Mouse (Mus musculus) brown adipose tissue, adult 24 weeks (tissue): ENCODE data around the gene Zfp710. TPM values are rescaled to one million over a fixed set of nuclear protein-coding genes. Genes with fewer than 3 reads are reported as not detected.

ENCODE experiments used
- H3K27ac ChIP-seq: fragments of 200-500 bp; replicated peaks from 2 replicates; pipeline ENCODE4 v1.5.1; 2012; ENCODE audit warnings: low read depth, mild to moderate bottlenecking, low read length
- H3K4me1 ChIP-seq: fragments of 200-500 bp; 2 replicates; pipeline ENCODE4 v1.6.1; 2012; ENCODE audit warnings: low read length, mixed read lengths; ENCODE audit not compliant: control insufficient read depth, insufficient read depth, insufficient read length
- H3K4me3 ChIP-seq: fragments of 200-500 bp; 2 replicates; pipeline ENCODE4 v1.5.1; 2012; ENCODE audit warnings: low read depth, mild to moderate bottlenecking, low read length, moderate library complexity; ENCODE audit not compliant: insufficient read depth
- polyA plus RNA-seq: library from polyadenylated mRNA; stranded (reverse); fragments of >200 nt; gene quantifications from 2 replicates; pipeline ENCODE4 v1.2.4, GENCODE M21; 2012; ENCODE audit not compliant: missing spikeins, insufficient read depth, insufficient read length

Zfp710 gene
- polyA plus RNA-seq, 1 experiment = 6.4 TPM

DNA sequence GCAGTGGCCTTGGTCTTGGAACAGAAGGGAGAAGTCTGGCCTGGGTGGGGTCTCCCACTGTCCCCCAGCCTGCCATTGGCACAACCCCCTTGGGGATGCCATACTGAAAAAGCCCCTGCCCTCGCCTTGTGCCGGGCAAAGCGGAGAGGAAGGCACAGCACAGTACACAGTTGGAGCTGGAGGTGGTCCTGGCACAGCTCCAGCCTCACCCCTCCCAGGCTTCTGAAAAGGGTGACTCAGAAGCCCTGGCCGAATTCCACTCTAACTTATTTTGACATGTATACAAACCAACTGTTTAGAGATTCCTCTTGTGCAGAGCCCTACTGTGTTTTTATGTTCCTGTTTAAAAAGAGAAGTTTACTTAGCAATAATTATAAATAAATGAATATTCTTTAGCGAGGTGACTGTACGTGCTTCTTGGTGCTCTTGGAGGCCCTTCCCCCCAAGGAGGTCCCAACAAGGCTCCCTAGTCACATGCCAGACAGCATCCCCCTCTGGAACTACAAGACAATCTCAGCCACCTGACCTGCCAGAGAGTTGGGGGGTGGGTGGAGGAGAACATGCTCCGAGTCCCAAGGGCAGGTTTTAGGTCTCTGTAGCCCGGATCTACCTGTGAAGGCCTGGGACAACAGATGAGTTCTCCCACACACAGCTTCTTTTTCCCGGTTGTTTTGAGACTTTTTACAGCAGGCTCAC is 67.9 kb downstream of the Zfp710 start:
- H3K27ac ChIP-seq = no peak overlapping the region
- 0 out of 2 replicates have a peak, but pooled peaks cover 2% of the 10 kb centered on the region for H3K4me1 ChIP-seq
- H3K4me3 ChIP-seq = no peak overlapping the region

DNA sequence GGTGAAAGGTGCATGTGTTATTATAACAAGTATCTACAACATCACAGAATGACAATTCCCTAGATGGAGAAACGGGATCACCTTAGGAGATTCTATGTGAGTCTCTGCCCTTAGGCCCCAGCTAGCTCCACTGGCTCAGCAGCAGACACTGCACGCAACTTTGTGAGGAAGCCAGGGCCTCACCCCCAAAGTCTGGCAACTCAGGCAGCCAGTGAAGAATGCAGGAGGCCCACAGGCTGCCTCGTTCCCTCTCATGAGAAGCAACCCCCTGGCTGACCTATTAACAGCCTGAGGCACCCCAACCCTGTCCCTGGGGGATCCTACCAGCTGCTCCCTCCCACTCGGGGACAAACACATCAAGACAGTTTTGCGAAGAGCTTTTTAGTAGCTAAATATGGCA is 69.9 kb downstream of the Zfp710 start:
- Histone ChIP-seq H3K4me3 (no peak overlapping the region), H3K4me1 (0 out of 2 replicates have a peak, but pooled peaks cover 2% of the 10 kb centered on the region), H3K27ac (no peak overlapping the region)

- Histone ChIP-seq H3K27ac (no peak overlapping the region), H3K4me1 (0 out of 2 replicates have a peak, but pooled peaks cover 2% of the 10 kb centered on the region), H3K4me3 (no peak overlapping the region)
Measured at GRCm38 (mm10) chr7:80095598-80096309, 71.1 kb downstream of the Zfp710 start.

DNA sequence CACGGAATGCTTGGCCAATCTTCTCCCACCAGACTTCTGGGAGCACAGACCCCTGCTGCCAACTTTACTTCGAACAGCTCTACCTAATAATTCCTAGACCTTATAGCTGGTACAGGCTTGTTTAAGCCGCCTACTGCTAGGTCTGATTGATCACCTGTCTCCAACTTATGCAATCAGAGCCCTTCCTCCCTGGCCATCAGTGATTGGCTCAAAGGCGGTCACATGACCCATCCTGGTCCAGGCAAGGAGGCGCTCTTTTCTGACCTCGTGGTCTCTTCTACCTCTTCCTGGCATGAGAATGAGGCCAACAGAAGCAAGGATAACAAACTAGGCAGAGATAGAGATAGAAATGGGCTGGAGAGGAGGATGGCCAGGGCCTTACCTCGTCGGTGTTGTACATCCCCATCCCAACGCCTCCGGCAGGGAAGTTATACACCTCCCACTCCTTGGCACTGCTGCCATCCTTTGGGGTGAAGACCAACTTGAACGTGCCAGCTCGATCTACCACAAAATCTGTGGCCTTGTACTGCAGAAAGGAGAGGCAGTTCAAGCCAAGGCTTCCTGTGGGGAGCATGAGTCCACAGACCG is 73.9 kb downstream of the Zfp710 start:
- Histone ChIP-seq H3K27ac (no peak overlapping the region), H3K4me3 (no peak overlapping the region)

DNA sequence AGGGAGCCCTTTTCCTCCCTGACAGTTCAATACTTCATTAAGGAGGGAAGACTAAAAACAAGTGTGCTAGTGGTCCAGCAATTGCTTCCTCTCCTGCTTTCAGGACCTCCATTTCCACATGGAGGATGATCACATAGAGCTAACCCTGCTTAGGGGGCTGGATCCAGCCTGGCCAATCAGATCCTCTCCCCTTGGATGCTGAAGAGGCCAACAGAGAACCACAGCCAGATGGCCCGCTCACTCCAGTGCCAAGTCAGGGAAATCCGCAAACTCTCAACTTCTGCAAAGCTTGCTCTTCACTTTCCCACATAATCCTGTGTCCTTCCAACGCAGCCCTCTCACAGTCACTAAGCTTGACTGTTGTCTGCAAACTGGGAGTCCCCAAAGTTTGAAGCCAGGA is 78.7 kb downstream of the Zfp710 start:
- H3K4me1 ChIP-seq = peaks cover 14% of the 10 kb centered on the region; the same call in 1 of the 2 replicates
- H3K4me3 ChIP-seq = no peak overlapping the region
- H3K27ac ChIP-seq = no peak overlapping the region; the same call in 1 of the 2 replicates

More for the DNA sequence above, 73.9 kb downstream of the Zfp710 start:
- H3K4me1 ChIP-seq = peaks cover 5% of the 10 kb centered on the region; the same call in 1 of the 2 replicates

DNA sequence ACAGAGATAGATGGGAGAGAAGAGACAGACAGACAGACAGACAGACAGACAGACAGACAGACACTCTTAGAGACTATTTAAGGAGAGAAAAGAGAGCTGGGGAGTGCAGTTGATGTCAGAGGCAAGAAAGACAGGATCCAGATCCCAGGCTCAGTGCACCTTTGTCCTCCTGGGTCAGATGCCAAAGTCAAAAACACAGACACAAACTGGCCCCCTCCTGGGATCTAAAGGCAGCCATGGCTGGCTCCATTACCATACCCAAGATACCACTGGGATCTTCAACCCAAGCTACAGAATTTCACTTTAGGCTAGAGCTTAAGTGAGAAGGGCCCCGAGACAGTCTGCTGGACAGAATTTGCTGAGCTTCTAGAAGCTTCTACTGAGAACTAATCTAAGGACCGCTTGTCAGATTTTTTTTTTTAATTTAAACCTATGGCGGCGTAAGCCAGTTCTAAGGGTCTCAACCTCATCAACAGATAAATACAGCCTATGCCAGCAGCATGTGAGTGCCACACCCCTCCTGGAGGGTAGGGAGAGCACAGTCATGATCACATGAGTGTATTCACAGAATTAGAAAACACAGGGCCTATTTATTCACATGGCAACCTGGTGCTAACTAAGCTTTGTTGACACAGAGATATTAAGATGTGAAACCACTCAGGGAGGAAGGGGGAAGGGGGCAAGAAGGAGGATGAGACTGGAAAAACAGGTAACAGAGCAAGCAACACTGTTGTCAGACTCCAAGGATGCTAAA is 81.2 kb downstream of the Zfp710 start:
- H3K27ac ChIP-seq = peak overlapping the region; percentile 96
- peaks cover 21% of the 10 kb centered on the region for H3K4me1 ChIP-seq

GRCm38 (mm10) chr7:80106441-80106840 is 81.8 kb downstream of the Zfp710 start:
- H3K4me3 ChIP-seq = no peak overlapping the region
- H3K27ac ChIP-seq = peak overlapping the region; percentile 94
- H3K4me1 ChIP-seq = peaks cover 25% of the 10 kb centered on the region

More for the DNA sequence above, 81.2 kb downstream of the Zfp710 start:
- no peak overlapping the region for H3K4me3 ChIP-seq

DNA sequence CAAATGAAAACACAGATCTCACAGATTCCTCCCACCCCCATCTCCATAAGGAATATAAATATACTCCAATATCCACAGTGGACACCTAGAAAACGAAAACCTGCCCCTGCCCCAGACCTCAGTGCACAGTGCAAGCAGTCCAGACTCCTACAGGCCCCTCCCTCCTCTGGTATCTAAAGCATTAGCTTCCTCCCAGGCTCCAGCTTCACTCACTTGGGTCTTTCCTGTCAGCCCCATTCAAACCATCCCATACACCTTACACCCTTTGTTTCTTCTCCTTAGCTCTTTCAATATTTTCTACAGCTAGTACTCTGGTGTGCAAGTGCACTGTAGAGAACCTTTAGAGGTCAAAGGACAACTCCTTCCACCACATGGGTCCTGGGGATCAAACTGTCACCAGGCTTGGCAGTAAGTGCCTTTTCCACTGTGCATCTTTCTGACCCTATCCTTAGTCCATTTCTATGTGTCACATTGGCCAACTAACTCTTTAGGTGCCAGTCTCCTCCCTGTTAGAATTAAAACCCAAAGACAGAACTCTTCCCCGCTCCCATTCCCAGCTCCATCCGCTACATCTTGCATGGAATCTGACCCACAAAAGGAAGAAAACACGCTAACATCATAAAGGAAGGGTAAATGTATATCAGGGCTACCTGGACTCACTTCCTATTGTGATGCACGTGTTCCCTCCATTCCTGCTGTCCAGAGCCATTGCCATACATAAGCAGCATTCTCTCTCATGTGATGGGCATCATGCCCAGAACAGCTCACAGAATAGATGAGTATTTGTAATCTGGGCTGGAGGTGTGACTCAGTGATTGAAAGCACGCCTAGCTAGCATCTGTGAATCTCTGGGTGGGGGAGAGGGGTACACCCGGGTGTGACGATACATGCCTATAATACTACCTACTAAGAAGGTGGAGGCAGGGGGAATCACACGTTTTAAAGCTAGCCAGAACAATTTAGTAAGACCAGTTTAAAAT is 86.7 kb downstream of the Zfp710 start:
- H3K4me1 ChIP-seq = peaks cover 21% of the 10 kb centered on the region
- H3K4me3 ChIP-seq = no peak overlapping the region
- H3K27ac ChIP-seq = peak overlapping the region; percentile 2; the same call in 1 of the 2 replicates

- Histone ChIP-seq H3K4me3 (peak overlapping the region; percentile 85), H3K4me1 (peaks cover 19% of the 10 kb centered on the region), H3K27ac (peak overlapping the region; percentile 77)
Measured at GRCm38 (mm10) chr7:80113989-80114388, 89.4 kb downstream of the Zfp710 start.

DNA sequence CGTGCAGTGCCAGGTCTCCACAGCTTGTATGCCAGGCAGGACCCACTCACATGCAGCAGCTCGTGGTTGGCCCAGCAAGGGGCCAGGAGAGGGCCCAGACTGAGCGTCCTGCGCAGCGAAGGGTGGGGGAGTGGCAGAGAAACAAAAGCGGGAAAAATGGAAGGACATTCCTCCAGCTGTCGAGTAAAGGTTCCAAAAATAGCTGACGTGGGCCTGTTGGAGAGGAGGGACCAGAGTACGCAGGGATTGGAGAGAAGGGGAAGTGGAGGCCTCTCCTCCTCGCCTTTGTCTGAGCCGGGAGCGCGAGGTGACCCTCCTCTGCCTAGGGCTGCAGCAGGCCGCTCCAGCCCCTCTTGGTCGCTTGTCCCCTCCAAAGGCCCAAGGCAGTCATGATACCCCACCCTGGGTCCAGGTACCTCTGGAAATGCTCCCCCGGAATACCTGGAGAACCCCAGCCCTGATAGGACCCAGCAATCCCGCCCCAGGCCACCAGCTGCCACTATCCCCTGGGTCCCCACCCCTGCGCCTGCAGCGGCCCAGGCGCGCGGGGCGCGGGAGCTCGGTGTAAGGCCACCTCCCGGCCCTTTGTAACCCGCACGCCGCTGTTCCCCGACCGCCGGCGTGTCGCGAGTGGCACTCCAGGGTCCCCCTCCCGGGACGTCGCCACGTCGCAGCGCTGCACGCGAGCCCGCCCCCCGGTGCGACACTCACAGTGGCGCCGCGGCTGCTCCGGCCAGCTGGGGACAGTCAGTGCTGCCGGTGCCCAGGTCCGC is 90.0 kb downstream of the Zfp710 start:
- peak overlapping the region; percentile 77 for H3K27ac ChIP-seq
- H3K4me3 ChIP-seq = peak overlapping the region; percentile 85
- H3K4me1 ChIP-seq = peaks cover 15% of the 10 kb centered on the region

- Histone ChIP-seq H3K27ac (peak within 1 kb of the TSS; percentile 77), H3K4me3 (peak within 1 kb of the TSS; percentile 85), H3K4me1 (peaks cover 12% of the 10 kb centered on the region; the same call in 1 of the 2 replicates)
Measured at GRCm38 (mm10) chr7:80115224-80115590, 90.6 kb downstream of the Zfp710 start, which contains the start of gene Idh2. Idh2 (minus strand) TSS chr7:80115392.

DNA sequence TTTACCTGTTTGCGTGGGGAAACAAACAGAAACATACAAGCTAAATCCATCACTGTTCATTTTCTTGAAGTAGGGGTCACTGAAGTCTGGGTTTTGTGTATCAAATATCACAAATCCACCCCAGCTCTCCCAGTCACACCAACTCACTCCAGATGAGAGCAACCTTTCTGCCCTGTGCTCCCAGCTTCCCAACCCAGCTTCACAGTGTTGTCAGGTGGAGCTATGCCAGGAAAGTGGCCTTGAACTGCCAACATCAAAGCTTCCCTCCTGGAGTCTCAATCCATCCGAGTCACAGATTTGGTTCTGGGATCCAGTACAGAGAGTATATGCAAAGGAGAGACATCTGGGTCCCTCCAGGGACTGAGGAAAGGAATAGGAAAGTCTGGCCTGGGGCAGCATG is 91.5 kb downstream of the Zfp710 start:
- H3K4me1 ChIP-seq = peaks cover 10% of the 10 kb centered on the region; the same call in 1 of the 2 replicates
- no peak overlapping the region for H3K27ac ChIP-seq

GRCm38 (mm10) chr7:80119198-80119597 is 94.6 kb downstream of the Zfp710 start:
- H3K27ac ChIP-seq = no peak overlapping the region
- H3K4me1 ChIP-seq = no peaks in the 10 kb centered on the region

More for the DNA sequence above, 91.5 kb downstream of the Zfp710 start:
- no peak overlapping the region for H3K4me3 ChIP-seq

More at GRCm38 (mm10) chr7:80119198-80119597, 94.6 kb downstream of the Zfp710 start:
- no peak overlapping the region for H3K4me3 ChIP-seq
